Mouse (Mus musculus) cerebellum, postnatal 36 days (tissue): ENCODE measurements at regions not wholly inside any gene's neighbourhood (a gene's known extent, or its start where the extent isn't known, plus 50 kb on each side); places are given as distances from the start of the nearest gene placed in this dataset.

Experiments
- DNase-seq, 2 experiments: peaks; one replicate each; pipeline ENCODE4 v3.0.0; 2021 to 2022; ENCODE audit warnings: mixed read lengths in 2 of 2

DNA sequence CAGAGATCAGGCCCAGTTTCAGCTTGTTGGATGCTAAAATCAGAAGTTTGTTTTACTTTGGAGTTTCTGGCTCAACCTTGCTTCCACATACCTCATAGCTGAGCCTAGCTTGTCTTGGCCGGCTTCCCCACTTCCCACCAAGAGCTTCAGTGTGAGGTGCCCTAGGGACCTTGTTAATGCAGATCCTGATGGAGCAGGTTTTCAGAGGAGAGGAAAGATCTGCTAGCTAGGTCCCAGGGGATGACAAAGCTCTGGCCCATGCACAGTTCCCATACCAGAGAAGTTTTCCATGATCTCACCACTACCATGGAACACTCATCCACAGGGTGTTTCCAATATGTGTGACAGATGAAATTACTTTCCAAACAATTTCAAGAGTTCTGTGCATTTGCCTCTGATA, 131.9 kb upstream of the Stac start:
- no peak for DNase-seq

DNA sequence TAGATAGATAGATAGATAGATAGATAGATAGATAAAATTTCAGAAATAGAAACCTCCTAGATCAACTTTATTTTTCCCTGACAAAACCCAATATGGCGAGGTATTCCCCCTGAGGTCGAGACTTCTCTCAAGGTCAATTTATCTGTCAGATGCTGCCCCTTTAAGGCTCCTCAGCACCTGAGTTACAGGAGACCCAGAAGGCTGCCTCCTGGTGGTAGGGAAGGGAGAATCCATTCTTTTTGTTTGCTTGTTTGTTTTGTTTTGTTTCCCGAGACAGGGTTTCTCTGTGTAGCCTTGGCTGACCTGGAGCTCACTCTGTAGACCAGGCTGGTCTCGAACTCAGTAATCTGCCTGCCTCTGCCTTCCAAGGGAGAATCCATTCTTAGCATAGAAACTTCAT, 127.3 kb upstream of the Stac start:
- DNase-seq: no peak

DNA sequence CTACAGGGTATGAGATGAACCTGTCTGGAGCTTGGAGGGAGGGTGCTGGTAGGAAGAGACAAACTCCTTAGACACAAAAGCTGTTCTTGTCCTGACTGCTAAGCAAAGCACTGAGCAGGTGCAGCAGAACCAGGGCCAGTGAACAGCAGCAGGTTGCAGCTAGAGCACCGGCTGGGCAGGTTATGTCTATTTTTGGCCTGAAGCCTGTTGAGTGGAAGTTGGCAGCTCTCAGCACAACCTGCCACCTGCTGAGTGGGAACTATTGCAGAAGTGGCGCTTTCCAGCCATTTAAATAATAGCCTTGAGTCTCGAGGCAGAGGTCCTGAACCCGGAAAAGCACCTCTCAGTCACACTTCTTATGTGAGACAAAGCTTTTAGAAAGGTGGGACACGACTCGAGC, 114.8 kb upstream of the Stac start:
- peak; percentile 53 to 59 for DNase-seq

DNA sequence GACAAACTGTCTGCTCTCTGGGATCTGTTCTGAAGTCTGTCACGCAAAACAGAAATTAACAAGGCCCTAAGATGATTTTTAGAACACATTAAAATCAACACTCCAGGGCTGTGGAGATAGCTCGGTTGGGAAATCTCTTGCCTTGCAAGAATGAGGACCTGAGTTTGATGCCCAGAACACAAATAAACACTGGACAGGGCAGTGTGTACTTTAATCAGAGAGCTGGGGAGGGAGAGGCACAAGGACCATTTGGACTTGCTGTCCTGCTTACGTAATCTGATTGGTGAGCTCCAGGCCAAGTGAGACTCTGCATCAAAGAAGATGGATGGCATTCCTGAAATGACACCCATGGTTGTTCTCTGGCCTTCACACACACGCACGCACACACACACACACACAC, 111.2 kb upstream of the Stac start:
- no peak for DNase-seq

DNA sequence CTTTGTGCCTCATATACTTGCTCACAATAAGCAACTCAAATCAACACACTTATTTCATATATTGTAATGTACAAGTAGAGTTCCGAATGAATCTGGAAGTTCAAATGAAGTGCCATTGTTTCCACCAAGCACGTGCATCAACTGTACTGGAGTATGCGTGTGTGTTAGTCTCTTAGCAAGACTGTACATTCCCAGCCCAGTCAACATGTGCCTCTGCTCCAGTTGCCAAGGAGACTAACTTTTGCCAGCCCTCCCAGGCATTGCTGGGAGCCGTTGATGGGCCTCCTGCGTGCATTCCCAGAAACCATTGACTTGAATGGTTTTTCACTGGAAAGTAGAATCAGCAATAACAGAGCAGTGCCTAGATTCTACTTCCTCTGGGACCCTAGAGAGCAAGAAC, 110.7 kb upstream of the Stac start:
- no peak for DNase-seq

DNA sequence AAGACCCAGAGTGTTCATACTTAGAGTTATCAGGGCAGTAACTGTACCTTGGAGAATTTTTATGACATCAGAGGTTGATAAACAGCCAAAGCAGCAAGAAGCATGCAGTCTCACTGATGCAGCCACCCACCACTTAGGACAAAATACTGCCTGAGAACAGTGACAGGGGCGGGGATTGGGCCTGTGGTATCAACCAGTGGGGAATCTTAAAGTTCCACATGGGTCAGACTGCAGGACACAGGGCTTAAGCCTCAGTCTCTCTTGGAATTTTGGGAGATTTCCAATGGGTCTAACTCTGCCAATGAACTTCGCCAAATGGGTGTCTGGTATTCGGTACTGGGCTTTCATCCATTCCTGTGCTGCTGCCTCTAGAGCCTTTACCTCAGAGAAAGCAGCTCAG, 88.8 kb upstream of the Stac start:
- no peak for DNase-seq

DNA sequence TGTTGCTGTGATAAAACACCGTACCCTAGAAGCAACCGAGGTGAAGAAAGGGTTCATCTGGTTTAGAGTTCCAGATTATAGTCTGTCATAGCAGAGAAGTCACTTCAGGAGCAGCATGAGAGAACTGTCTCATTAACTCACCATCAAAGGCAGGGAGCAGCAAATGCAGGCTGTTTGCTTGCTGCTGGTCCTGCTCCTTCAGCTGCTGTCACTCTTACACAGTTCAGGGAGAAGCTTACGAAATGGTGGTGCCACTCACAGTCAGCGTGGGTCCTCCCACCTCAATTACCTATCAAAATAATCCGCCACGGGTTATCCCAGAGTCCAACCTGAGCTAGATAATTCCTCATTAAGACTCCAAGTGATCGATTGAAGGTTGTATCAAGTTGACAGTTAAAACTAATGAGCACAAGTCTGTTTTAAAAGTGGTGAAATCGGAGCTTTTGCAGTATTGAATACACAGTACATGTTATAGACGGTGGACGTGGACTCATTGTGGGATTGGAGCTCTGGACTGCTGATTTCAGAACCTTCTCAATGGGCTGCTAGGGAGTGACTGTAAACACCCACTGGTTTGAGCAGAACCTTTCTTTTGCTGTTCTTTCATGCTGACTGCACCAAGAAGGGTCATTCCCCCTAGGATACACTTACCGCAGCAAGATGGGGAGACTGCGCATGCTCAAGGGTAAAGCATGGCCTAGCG, 87.4 kb upstream of the Stac start:
- no peak for DNase-seq

DNA sequence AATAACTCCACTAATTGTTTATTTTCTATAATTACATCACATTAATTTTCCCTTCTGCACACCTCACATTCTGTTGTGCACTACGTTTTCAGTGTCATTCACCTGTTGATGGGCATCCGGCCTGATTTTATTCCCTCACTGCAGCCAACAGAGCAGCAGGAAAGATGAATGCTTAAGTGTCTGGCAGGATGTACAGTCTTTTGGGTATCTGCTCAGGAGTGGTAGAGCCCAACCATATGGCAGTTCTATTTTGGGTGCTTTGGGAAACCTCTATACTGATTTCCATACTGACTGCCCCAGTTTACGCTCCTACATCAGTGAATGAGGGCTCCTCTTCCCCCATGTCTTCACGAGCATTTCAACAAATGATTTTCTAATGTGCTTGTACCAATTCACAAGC, 84.1 kb upstream of the Stac start:
- DNase-seq: peak; percentile 24 to 29

DNA sequence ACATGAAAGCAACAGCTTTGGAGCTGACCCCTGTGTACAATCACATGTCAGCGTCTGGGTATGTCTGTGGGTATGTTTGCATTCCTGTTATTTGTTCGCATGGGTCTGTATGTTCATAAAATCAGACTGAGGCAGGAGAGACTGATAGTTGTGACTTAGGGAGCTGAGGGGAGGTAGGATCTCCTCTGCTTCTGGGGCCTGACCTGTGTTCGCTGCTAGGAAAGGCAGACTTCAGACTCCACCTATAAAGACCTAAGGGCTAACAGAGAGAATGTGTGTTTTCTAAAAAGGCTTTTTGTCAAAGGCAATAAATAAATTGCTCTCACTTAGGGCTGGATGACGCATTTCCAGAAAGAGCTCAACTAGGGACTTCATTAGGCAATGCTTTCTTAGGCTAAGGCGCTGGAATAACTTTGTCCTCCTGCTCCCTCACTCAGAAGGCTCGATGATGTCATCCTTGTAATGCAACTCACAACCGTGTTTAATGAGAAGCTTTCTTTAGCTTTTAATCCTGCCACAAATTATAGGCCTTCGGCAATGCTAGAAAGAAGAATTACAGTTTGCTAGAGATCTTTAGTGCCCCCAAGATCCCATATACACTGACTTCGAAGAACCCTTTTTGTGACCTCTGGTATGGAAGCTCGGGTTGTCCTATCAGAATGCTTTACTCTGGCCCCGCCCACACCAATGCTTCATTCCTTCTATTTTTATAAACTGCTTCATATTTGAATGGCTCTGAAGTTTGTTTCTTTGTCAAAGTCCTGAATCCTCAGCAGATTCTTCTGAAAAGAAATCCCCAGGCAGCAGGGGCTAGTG, 72.7 kb upstream of the Stac start:
- DNase-seq: no peak

DNA sequence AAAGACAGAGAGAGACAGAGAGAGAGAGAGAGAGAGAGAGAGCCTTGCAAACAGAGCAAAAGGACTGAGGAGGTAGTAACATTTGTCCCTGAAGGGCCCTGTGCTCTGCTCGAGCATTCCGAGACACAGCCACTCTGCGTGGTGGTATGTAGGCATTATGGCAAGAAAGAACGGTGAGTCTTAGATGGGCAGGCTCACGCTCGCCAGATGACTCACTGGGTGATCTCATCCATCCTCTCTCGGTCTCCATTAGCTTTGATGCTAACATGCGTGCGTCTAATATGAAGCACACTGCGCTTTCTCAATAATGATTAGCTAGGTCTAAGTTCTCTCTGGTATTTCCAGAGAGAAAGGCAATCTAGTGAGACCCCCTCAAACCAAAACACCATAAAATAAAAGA, 65.1 kb upstream of the Stac start:
- no peak for DNase-seq

DNA sequence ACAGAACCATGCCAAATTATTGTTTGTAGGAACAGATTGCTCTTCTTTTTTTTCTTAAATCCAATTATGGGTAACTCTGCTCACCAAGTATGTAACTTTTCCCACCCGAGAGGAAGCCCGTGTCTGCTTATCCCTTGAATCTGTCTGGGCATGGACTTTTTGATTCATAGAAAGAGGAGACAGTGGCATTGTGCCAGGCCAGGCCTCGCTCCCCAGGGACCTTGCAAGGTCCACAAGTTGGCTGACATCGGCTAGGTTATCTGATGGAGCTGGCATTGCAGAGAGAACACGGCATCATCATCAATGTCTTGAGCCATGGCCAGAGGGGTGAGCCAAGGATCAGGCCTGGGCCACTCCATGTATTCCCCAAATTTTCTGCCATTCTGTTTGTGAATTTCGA, 56.0 kb upstream of the Stac start:
- no peak for DNase-seq

DNA sequence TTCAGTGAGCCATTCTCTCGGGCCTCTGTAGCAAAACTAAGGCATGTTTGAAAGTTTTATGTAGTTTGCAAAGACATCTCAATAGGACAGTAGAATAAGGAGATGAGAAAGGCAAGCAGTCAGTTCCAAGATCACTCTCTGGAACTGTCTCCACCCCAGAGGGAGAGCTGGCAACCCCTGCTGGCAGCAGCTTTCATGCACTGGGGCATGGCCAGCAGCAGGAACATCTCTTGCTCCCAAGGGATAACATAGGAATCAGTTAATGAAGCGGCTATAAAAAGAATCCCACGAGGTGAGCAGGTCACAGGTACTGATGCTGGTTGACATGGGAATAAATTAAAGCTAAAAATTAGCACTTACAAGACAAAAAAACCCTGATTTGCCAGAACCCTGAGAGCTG, 55.1 kb upstream of the Stac start:
- no peak for DNase-seq
